Mouse (Mus musculus): ENCODE results near the gene Ssb.
A peak's percentile ranks its signal among the peaks of the same experiment; 100 is the strongest.
"Not testable (repeated sequence)": the region's sequence is repeated elsewhere in the genome, so short reads cannot be mapped to it uniquely, and the experiment has no call there.

The Ssb gene

GRCm38 (mm10) chr2:69862117-69862657 lies 825 bp downstream of the Ssb start:
- no peak for DNase-seq (ENCODE audit: low read depth)

- no peak for DNase-seq (ENCODE audit: low read depth)
Measured at GRCm38 (mm10) chr2:69883990-69884391, 22.6 kb downstream of the Ssb start.

GRCm38 (mm10) chr2:69884581-69884980 lies 23.2 kb downstream of the Ssb start:
- no peak for DNase-seq (ENCODE audit: low read depth)

- DNase-seq (ENCODE audit: low read depth), result no peak
Measured at GRCm38 (mm10) chr2:69885050-69885449, 23.7 kb downstream of the Ssb start.

- peak; percentile 94 for DNase-seq (ENCODE audit: low read depth)
Measured at GRCm38 (mm10) chr2:69885451-69886305, 24.3 kb downstream of the Ssb start, which contains the start of gene Mettl5. Gene Mettl5, minus strand, starts transcription at chr2:69885615.

- no peak for DNase-seq (ENCODE audit: low read depth)
Measured at GRCm38 (mm10) chr2:69888957-69889356, 27.6 kb downstream of the Ssb start.

GRCm38 (mm10) chr2:69890843-69891242 lies 29.5 kb downstream of the Ssb start:
- DNase-seq (ENCODE audit: low read depth), result no peak

GRCm38 (mm10) chr2:69893145-69893544 lies 31.8 kb downstream of the Ssb start:
- DNase-seq (ENCODE audit: low read depth), result no peak

- DNase-seq (ENCODE audit: low read depth), result no peak
Measured at GRCm38 (mm10) chr2:69893891-69894290, 32.5 kb downstream of the Ssb start.

- DNase-seq (ENCODE audit: low read depth), result peak; percentile 45
Measured at GRCm38 (mm10) chr2:69895502-69896223, 34.3 kb downstream of the Ssb start.

GRCm38 (mm10) chr2:69896224-69896581 lies 34.8 kb downstream of the Ssb start:
- no peak for DNase-seq (ENCODE audit: low read depth)

- DNase-seq (ENCODE audit: low read depth), result peak; percentile 97
Measured at GRCm38 (mm10) chr2:69897039-69897617, 35.8 kb downstream of the Ssb start, which contains the start of gene Ubr3. Gene Ubr3, plus strand, starts transcription at chr2:69897246.

GRCm38 (mm10) chr2:69897618-69898575 lies 36.5 kb downstream of the Ssb start:
- peak; percentile 60 for DNase-seq (ENCODE audit: low read depth)

- DNase-seq (ENCODE audit: low read depth), result no peak
Measured at GRCm38 (mm10) chr2:69903541-69903940, 42.2 kb downstream of the Ssb start.

GRCm38 (mm10) chr2:69907394-69907793 lies 46.0 kb downstream of the Ssb start:
- not testable (repeated sequence) for DNase-seq (ENCODE audit: low read depth)

- no peak for DNase-seq (ENCODE audit: low read depth)
Measured at GRCm38 (mm10) chr2:69912801-69913200, 51.4 kb downstream of the Ssb start.

- DNase-seq (ENCODE audit: low read depth), result no peak
Measured at GRCm38 (mm10) chr2:69917301-69917700, 55.9 kb downstream of the Ssb start.
